Mouse (Mus musculus): Measurements from ENCODE around the gene Syt8. TPM values are rescaled to one million over a fixed set of nuclear protein-coding genes. Genes with fewer than 3 reads are reported as not detected.

Syt8 gene
- total RNA-seq, 4 experiments from 2014 or later, result not detected

- no peak for DNase-seq (ENCODE audit: low spot score in 2 of 2)
Measured at GRCm38 (mm10) chr7:142475641-142476040, 41.0 kb downstream of the Syt8 start.

GRCm38 (mm10) chr7:142476271-142476670 is 41.6 kb downstream of the Syt8 start:
- DNase-seq (ENCODE audit: low spot score in 2 of 2), result no peak

GRCm38 (mm10) chr7:142476795-142477452 is 42.3 kb downstream of the Syt8 start:
- no peak for DNase-seq (ENCODE audit: low spot score in 2 of 2)

- DNase-seq (ENCODE audit: low spot score in 2 of 2), result no peak
Measured at GRCm38 (mm10) chr7:142478001-142478400, 43.4 kb downstream of the Syt8 start.

GRCm38 (mm10) chr7:142478574-142478973 is 43.9 kb downstream of the Syt8 start:
- DNase-seq (ENCODE audit: low spot score in 2 of 2), result no peak

- DNase-seq (ENCODE audit: low spot score in 2 of 2), result no peak
Measured at GRCm38 (mm10) chr7:142479307-142479706, 44.7 kb downstream of the Syt8 start.

- DNase-seq (ENCODE audit: low spot score in 2 of 2), result no peak
Measured at GRCm38 (mm10) chr7:142479886-142480285, 45.2 kb downstream of the Syt8 start.

- DNase-seq (ENCODE audit: low spot score in 2 of 2), result no peak
Measured at GRCm38 (mm10) chr7:142480661-142481060, 46.0 kb downstream of the Syt8 start.

- DNase-seq (ENCODE audit: low spot score in 2 of 2), result no peak
Measured at GRCm38 (mm10) chr7:142481186-142481567, 46.5 kb downstream of the Syt8 start.

- no peak for DNase-seq (ENCODE audit: low spot score in 2 of 2)
Measured at GRCm38 (mm10) chr7:142481568-142482255, 47.1 kb downstream of the Syt8 start.

GRCm38 (mm10) chr7:142482256-142482609 is 47.6 kb downstream of the Syt8 start:
- DNase-seq (ENCODE audit: low spot score in 2 of 2), result no peak

GRCm38 (mm10) chr7:142483136-142483535 is 48.5 kb downstream of the Syt8 start:
- no peak for DNase-seq (ENCODE audit: low spot score in 2 of 2)

GRCm38 (mm10) chr7:142484780-142485179 is 50.1 kb downstream of the Syt8 start:
- DNase-seq (ENCODE audit: low spot score in 2 of 2), result no peak

GRCm38 (mm10) chr7:142486751-142487162 is 52.1 kb downstream of the Syt8 start:
- DNase-seq (ENCODE audit: low spot score in 2 of 2), result no peak

- DNase-seq (ENCODE audit: low spot score in 2 of 2), result no peak
Measured at GRCm38 (mm10) chr7:142487341-142487859, 52.8 kb downstream of the Syt8 start.

GRCm38 (mm10) chr7:142488053-142488452 is 53.4 kb downstream of the Syt8 start:
- no peak for DNase-seq (ENCODE audit: low spot score in 2 of 2)

Other genes starting within 250 kb of the Syt8 start
- not detected for gene Gm10153, start 244.5 kb upstream of the Syt8 start, total RNA-seq (2022)
- not detected for gene Krtap5-3, start 233.5 kb upstream of the Syt8 start, total RNA-seq (2022)
- gene Gm7579, start 223.0 kb upstream of the Syt8 start, total RNA-seq (2022), result not detected
- gene Krtap5-5, start 204.9 kb upstream of the Syt8 start, total RNA-seq (2022), result not detected
- gene Gm40460, start 193.8 kb upstream of the Syt8 start, total RNA-seq (2022), result not detected
- gene Gm2431, start 176.5 kb upstream of the Syt8 start, total RNA-seq (2022), result not detected
- gene Gm4559, start 160.5 kb upstream of the Syt8 start, total RNA-seq (2022), result not detected
- not detected for gene Krtap5-1, start 137.7 kb upstream of the Syt8 start, total RNA-seq (2022)
- not detected for gene Krtap5-4, start 131.3 kb upstream of the Syt8 start, total RNA-seq (2022)
- 10 to 100 TPM; 30.9 to 34.5 (median 31.7) TPM for gene Ifitm10, start 61.1 kb upstream of the Syt8 start, total RNA-seq (2022)
- gene Gm49369, start 52.2 kb upstream of the Syt8 start, total RNA-seq (2022), result 10 to 100 TPM in 2 of 4 experiments, 1 to 10 TPM in 1, not detected in 1; 2.2 to 24.0 (median 19.7) TPM
- 1,000 to 10,000 TPM in 1 of 4 experiments, 100 to 1,000 TPM in 3; 328 to 1,203 (median 591) TPM for gene Ctsd, start 46.8 kb upstream of the Syt8 start, total RNA-seq (2022)
- 1 to 10 TPM; 1.9 to 9.6 (median 5.2) TPM for gene Tnni2, start 7.0 kb downstream of the Syt8 start, total RNA-seq (2022)
- gene Lsp1, start 26.0 kb downstream of the Syt8 start, total RNA-seq (2022), result 10 to 100 TPM; 10.8 to 18.8 (median 13.9) TPM
- gene Tnnt3, start 64.0 kb downstream of the Syt8 start, total RNA-seq (2022), result 10 to 100 TPM in 1 of 4 experiments, 1 to 10 TPM in 2, under 1 TPM in 1; 0.88 to 14.3 (median 6.5) TPM
- 1 to 10 TPM; 3.4 to 8.4 (median 7.0) TPM for gene Mrpl23, start 97.8 kb downstream of the Syt8 start, total RNA-seq (2022)
- 10 to 100 TPM; 82.1 to 99.4 (median 88.8) TPM for gene Igf2, start 232.0 kb downstream of the Syt8 start, total RNA-seq (2022)
- not detected for gene Gm49394, start 235.1 kb downstream of the Syt8 start, total RNA-seq (2022)